Mouse (Mus musculus): Measurements from ENCODE around the gene Dip2b. TPM values are rescaled to one million over a fixed set of nuclear protein-coding genes. Genes with fewer than 3 reads are reported as not detected.
"Not testable (repeated sequence)": the region's sequence is repeated elsewhere in the genome, so short reads cannot be mapped to it uniquely, and the experiment has no call there.

Dip2b gene
- polyA plus RNA-seq, 1 experiment = 7.3 TPM

- Histone ChIP-seq H3K4me3 (no peak overlapping the region), H3K27me3 (ENCODE audit: control insufficient read depth, insufficient read depth, insufficient read length) (no peaks in the 10 kb centered on the region), H3K79me2 (ENCODE audit: control insufficient read depth, insufficient read depth) (peaks cover 21% of the 10 kb centered on the region), H3ac (ENCODE audit: control insufficient read depth, insufficient read length) (no peak overlapping the region), H3K4me2 (ENCODE audit: low read depth) (peak overlapping the region; percentile 4), H3K36me3 (ENCODE audit: control insufficient read depth, insufficient read depth) (peaks cover 89% of the 10 kb centered on the region)
- TF ChIP-seq REST (IDR thresholded peaks at IDR 0.05; ENCODE audit: insufficient read depth, insufficient read length) (no peak), TCF3 (IDR thresholded peaks at IDR 0.05; ENCODE audit: insufficient read length, low read depth) (no peak), POLR2AphosphoS2 (IDR thresholded peaks at IDR 0.05; ENCODE audit: insufficient read length, low read depth) (no peak), MYOG (IDR thresholded peaks at IDR 0.05; ENCODE audit: control insufficient read depth in 1 of 3, insufficient read depth in 1 of 3, insufficient read length in 2 of 3, low read depth in 2 of 3) (no peak), MAX (IDR thresholded peaks at IDR 0.05; ENCODE audit: low read depth) (no peak), E2F4 (IDR thresholded peaks at IDR 0.05; ENCODE audit: insufficient read depth) (no peak), SRF (IDR thresholded peaks at IDR 0.05; ENCODE audit: control insufficient read depth, insufficient read length, low read depth) (no peak), CEBPB (IDR thresholded peaks at IDR 0.05; ENCODE audit: insufficient read depth, poor library complexity, severe bottlenecking) (no peak), TCF12 (IDR thresholded peaks at IDR 0.05; ENCODE audit: insufficient read depth, poor library complexity, severe bottlenecking) (no peak), USF1 (IDR thresholded peaks at IDR 0.05; ENCODE audit: low read depth) (no peak), MYOD1 (IDR thresholded peaks at IDR 0.05; ENCODE audit: control insufficient read depth in 1 of 3, insufficient read length in 2 of 3, low read depth in 2 of 3) (no peak), POLR2A (IDR thresholded peaks at IDR 0.05; ENCODE audit: insufficient read length, low read depth) (no peak)
Observed at GRCm38 (mm10) chr15:100251153-100251780, 212.8 kb downstream of the Dip2b start.

DNA sequence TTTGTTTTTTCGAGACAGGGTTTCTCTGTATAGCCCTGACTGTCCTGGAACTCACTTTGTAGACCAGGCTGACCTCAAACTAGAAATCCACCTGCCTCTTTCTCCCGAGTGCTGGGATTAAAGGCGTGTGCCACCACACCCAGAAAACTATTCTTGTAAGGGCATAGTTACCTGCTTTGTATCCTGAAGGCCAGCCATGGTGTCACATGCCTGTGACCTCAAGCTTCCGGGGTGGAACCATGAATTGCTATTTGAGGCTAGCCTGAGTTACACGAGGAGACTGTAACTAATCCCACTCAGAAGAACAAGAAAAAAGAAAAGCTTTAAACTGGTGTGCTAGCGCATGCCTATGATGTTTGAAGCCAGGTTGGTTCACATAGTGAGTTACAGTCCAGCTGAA lies 217.9 kb downstream of the Dip2b start:
- Histone ChIP-seq H3K79me2 (ENCODE audit: control insufficient read depth, insufficient read depth) (no peaks in the 10 kb centered on the region), H3K36me3 (ENCODE audit: control insufficient read depth, insufficient read depth) (peaks cover 65% of the 10 kb centered on the region), H3K4me2 (ENCODE audit: low read depth) (no peak overlapping the region), H3ac (ENCODE audit: control insufficient read depth, insufficient read length) (no peak overlapping the region), H3K4me3 (no peak overlapping the region), H3K27me3 (ENCODE audit: control insufficient read depth, insufficient read depth, insufficient read length) (no peaks in the 10 kb centered on the region)
- TF ChIP-seq TCF12 (IDR thresholded peaks at IDR 0.05; ENCODE audit: insufficient read depth, poor library complexity, severe bottlenecking) (no peak), USF1 (IDR thresholded peaks at IDR 0.05; ENCODE audit: low read depth) (no peak), POLR2A (IDR thresholded peaks at IDR 0.05; ENCODE audit: insufficient read length, low read depth) (no peak), SRF (IDR thresholded peaks at IDR 0.05; ENCODE audit: control insufficient read depth, insufficient read length, low read depth) (no peak), MYOD1 (IDR thresholded peaks at IDR 0.05; ENCODE audit: control insufficient read depth in 1 of 3, insufficient read length in 2 of 3, low read depth in 2 of 3) (no peak), MAX (IDR thresholded peaks at IDR 0.05; ENCODE audit: low read depth) (no peak), TCF3 (IDR thresholded peaks at IDR 0.05; ENCODE audit: insufficient read length, low read depth) (no peak), REST (IDR thresholded peaks at IDR 0.05; ENCODE audit: insufficient read depth, insufficient read length) (no peak), POLR2AphosphoS2 (IDR thresholded peaks at IDR 0.05; ENCODE audit: insufficient read length, low read depth) (no peak), E2F4 (IDR thresholded peaks at IDR 0.05; ENCODE audit: insufficient read depth) (no peak)

DNA sequence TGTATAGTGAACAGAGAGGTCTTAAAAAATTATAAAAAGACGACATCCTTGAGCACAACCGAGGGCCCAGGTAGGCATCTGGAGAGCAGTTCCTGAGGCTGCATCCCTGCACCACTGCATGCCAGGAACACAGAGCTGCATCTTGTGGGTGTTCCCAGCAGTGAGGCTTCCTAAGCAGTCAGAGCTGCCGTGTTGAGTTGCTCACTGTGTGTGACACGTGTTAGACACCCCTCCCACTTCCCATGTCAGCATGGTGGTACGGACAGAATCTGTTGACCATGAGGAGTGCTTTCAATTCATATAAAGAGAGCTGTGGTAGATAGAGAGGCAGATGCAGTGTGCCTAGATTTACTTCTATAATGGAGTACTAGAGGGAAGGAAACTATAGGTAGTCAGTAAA lies 218.8 kb downstream of the Dip2b start:
- Histone ChIP-seq H3ac (ENCODE audit: control insufficient read depth, insufficient read length) (no peak overlapping the region), H3K4me3 (no peak overlapping the region), H3K27me3 (ENCODE audit: control insufficient read depth, insufficient read depth, insufficient read length) (no peaks in the 10 kb centered on the region), H3K79me2 (ENCODE audit: control insufficient read depth, insufficient read depth) (no peaks in the 10 kb centered on the region), H3K36me3 (ENCODE audit: control insufficient read depth, insufficient read depth) (peaks cover 57% of the 10 kb centered on the region), H3K4me2 (ENCODE audit: low read depth) (no peak overlapping the region)
- no peak for TF ChIP-seq POLR2A (IDR thresholded peaks at IDR 0.05; ENCODE audit: insufficient read length, low read depth)
- TF ChIP-seq E2F4 (IDR thresholded peaks at IDR 0.05; ENCODE audit: insufficient read depth) = no peak
- no peak for TF ChIP-seq USF1 (IDR thresholded peaks at IDR 0.05; ENCODE audit: low read depth)
- TF ChIP-seq MYOD1 (IDR thresholded peaks at IDR 0.05; ENCODE audit: control insufficient read depth in 1 of 3, insufficient read length in 2 of 3, low read depth in 2 of 3) = no peak
- no peak for TF ChIP-seq SRF (IDR thresholded peaks at IDR 0.05; ENCODE audit: control insufficient read depth, insufficient read length, low read depth)
- TF ChIP-seq REST (IDR thresholded peaks at IDR 0.05; ENCODE audit: insufficient read depth, insufficient read length) = no peak
- TF ChIP-seq POLR2AphosphoS2 (IDR thresholded peaks at IDR 0.05; ENCODE audit: insufficient read length, low read depth) = no peak
- TF ChIP-seq MAX (IDR thresholded peaks at IDR 0.05; ENCODE audit: low read depth) = no peak
- TF ChIP-seq TCF12 (IDR thresholded peaks at IDR 0.05; ENCODE audit: insufficient read depth, poor library complexity, severe bottlenecking) = no peak
- no peak for TF ChIP-seq MYOG (IDR thresholded peaks at IDR 0.05; ENCODE audit: control insufficient read depth in 1 of 3, insufficient read depth in 1 of 3, insufficient read length in 2 of 3, low read depth in 2 of 3)
- no peak for TF ChIP-seq CEBPB (IDR thresholded peaks at IDR 0.05; ENCODE audit: insufficient read depth, poor library complexity, severe bottlenecking)
- TF ChIP-seq TCF3 (IDR thresholded peaks at IDR 0.05; ENCODE audit: insufficient read length, low read depth) = no peak

GRCm38 (mm10) chr15:100258646-100259425 lies 220.4 kb downstream of the Dip2b start:
- H3K36me3 ChIP-seq (ENCODE audit: control insufficient read depth, insufficient read depth) = peaks cover 45% of the 10 kb centered on the region
- no peak for TF ChIP-seq CEBPB (IDR thresholded peaks at IDR 0.05; ENCODE audit: insufficient read depth, poor library complexity, severe bottlenecking)
- TF ChIP-seq E2F4 (IDR thresholded peaks at IDR 0.05; ENCODE audit: insufficient read depth) = no peak
- TF ChIP-seq POLR2AphosphoS2 (IDR thresholded peaks at IDR 0.05; ENCODE audit: insufficient read length, low read depth) = no peak
- TF ChIP-seq REST (IDR thresholded peaks at IDR 0.05; ENCODE audit: insufficient read depth, insufficient read length) = no peak
- no peak for TF ChIP-seq SRF (IDR thresholded peaks at IDR 0.05; ENCODE audit: control insufficient read depth, insufficient read length, low read depth)
- no peaks in the 10 kb centered on the region for H3K79me2 ChIP-seq (ENCODE audit: control insufficient read depth, insufficient read depth)
- no peak overlapping the region for H3K4me2 ChIP-seq (ENCODE audit: low read depth)
- H3K4me3 ChIP-seq = no peak overlapping the region
- H3ac ChIP-seq (ENCODE audit: control insufficient read depth, insufficient read length) = no peak overlapping the region
- no peaks in the 10 kb centered on the region for H3K27me3 ChIP-seq (ENCODE audit: control insufficient read depth, insufficient read depth, insufficient read length)

DNA sequence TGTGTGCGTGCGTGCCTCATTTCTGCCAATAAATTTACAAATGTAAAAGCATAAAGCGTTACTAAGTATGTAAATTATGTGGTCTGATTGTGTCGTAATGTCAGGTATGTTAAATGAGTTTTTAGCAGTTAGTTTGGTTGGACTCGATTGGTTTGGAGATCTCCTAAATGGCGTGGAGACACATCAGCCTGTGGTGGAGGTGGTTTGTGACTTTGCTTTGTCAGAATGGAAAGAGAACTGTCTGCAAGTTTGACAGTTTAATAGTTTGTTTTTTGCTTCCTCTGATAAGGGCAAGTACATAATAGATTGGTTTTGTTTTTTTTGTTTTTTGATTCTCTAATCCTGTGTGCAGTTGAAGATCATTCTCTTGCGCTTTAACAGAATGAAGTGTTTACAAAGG lies 221.9 kb downstream of the Dip2b start:
- not testable (repeated sequence) for H3K79me2 ChIP-seq (ENCODE audit: control insufficient read depth, insufficient read depth); H3K4me2 ChIP-seq (ENCODE audit: low read depth); H3K27me3 ChIP-seq (ENCODE audit: control insufficient read depth, insufficient read depth, insufficient read length); H3ac ChIP-seq (ENCODE audit: control insufficient read depth, insufficient read length); H3K4me3 ChIP-seq
- H3K36me3 ChIP-seq (ENCODE audit: control insufficient read depth, insufficient read depth) = peaks cover 30% of the 10 kb centered on the region

Data from myocyte (in vitro differentiated cells).